Mouse (Mus musculus) kidney, embryonic 16.5 days (tissue): ENCODE measurements around the gene Npr1. TPM values are rescaled to one million over a fixed set of nuclear protein-coding genes. Genes with fewer than 3 reads are reported as not detected.
A peak's percentile ranks its signal among the peaks of the same experiment; 100 is the strongest.

ENCODE experiments used
- ATAC-seq: fragments of 200-750 bp; cut with Nextera tagmentation; 2 replicates; pipeline ENCODE4 v1.8.0; 2017; ENCODE audit warnings: moderate TSS enrichment; ENCODE audit not compliant: low FRiP score, low TSS enrichment
- H3K27ac ChIP-seq: fragments of 300-500 bp; sonication (generic); 2 replicates; pipeline ENCODE4 v1.5.1; 2014; ENCODE audit warnings: low read length
- H3K27me3 ChIP-seq: fragments of 300-500 bp; sonication (generic); 2 replicates; pipeline ENCODE4 v1.6.1; 2014; ENCODE audit warnings: low read length, control low read depth, mixed read lengths; ENCODE audit not compliant: insufficient read depth
- H3K36me3 ChIP-seq: fragments of 300-500 bp; sonication (generic); 2 replicates; pipeline ENCODE4 v1.6.1; 2014; ENCODE audit warnings: low read length, control low read depth, mixed read lengths; ENCODE audit not compliant: insufficient read depth
- H3K4me1 ChIP-seq: fragments of 300-500 bp; sonication (generic); 2 replicates; pipeline ENCODE4 v1.6.1; 2014; ENCODE audit warnings: low read length, control low read depth, mixed read lengths; ENCODE audit not compliant: insufficient read depth
- H3K4me2 ChIP-seq: fragments of 300-500 bp; sonication (generic); replicated peaks from 2 replicates; pipeline ENCODE4 v1.6.1; 2014; ENCODE audit warnings: low read depth, low read length
- H3K4me3 ChIP-seq: fragments of 300-500 bp; sonication (generic); 2 replicates; pipeline ENCODE4 v1.5.1; 2014; ENCODE audit warnings: mild to moderate bottlenecking, low read length
- H3K9ac ChIP-seq: fragments of 300-500 bp; sonication (generic); replicated peaks from 2 replicates; pipeline ENCODE4 v1.6.1; 2014; ENCODE audit warnings: low read length
- H3K9me3 ChIP-seq: fragments of 300-500 bp; sonication (generic); 2 replicates; pipeline ENCODE4 v1.6.1; 2016; ENCODE audit warnings: low read length, control low read depth
- WGBS: fragments of 180-500 bp; shearing (Covaris S2); extraction: QIAGEN DNeasy Blood & Tissue Kit; methylation state at CpG from one replicate; pipeline ENCODE4 v1.1.7; 2014; 5-methylcytosine and 5-hydroxymethylcytosine counted together
- polyA plus RNA-seq: library from polyadenylated mRNA; unstranded; fragments of >200 nt; fragmentation: Nextera tagmentation; extraction: Ambion mirVana; gene quantifications from 2 replicates; pipeline ENCODE4 v1.2.1, GENCODE M21; 2015

Npr1 gene
- polyA plus RNA-seq, 1 experiment from 2014 or later = 20.0 TPM

DNA sequence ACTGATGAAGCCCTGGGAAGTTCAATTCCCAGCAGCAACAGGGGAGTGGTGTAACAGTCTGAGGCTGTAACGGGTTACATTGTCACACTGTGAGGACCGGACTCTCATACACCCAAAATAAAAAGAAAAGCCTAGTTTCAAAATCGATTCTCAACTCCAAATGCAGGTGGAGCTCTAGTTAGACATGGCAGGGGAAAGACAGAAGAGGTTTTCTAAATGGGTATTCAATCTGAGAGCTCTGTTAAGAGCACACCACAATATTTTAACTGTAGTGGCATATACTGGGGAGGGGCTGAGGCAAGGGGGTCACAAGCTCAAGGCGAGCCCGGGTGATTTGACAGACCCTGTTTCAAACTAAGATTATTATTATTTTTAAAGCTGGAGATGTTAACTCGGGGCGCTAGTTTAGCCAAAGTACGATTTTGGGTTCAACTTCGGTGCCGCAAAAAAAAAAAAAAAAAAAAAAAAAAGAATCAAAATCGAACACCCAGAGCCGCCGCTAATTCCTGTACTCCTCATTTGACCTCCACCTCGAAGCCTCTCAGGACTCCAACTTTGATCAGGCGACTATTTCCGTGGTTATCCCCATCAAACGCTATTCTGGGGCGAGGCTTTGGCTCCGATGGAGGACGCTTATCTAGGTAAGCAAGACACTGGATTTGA, 42.8 kb upstream of the Npr1 start:
- Histone ChIP-seq H3K4me3 (peak overlapping the region; percentile 98), H3K9me3 (no peaks in the 10 kb centered on the region), H3K9ac (peak overlapping the region; percentile 100), H3K4me1 (peaks cover 15% of the 10 kb centered on the region), H3K27me3 (no peaks in the 10 kb centered on the region), H3K27ac (peak overlapping the region; percentile 98), H3K36me3 (peaks cover 34% of the 10 kb centered on the region), H3K4me2 (peak overlapping the region; percentile 74)
- no peak for ATAC-seq
- 2% methylated on average over 20 of the region's 20 CpGs for WGBS

DNA sequence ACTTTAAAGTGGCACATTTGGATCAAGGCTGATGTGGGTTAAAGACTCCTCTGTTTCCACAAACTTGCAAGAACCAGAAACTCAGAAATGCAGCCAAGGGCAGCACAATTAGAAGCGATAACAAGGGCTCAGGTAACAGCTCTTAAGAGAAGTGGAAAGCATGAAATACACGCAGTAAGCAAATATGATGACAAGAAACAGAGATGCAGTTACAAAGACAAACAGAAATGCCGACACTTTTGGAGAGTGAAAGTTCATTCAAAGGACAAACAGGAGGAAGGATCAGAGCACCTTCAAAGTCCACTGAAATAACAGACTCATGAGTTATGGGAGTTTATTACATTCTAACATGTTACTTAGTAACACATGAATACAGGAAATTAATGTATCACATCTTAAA, 40.7 kb upstream of the Npr1 start:
- H3K9me3 ChIP-seq = no peaks in the 10 kb centered on the region
- no peak overlapping the region for H3K4me3 ChIP-seq
- H3K27ac ChIP-seq = no peak overlapping the region
- H3K4me1 ChIP-seq = peaks cover 13% of the 10 kb centered on the region
- H3K27me3 ChIP-seq = no peaks in the 10 kb centered on the region
- no peak for ATAC-seq
- H3K4me2 ChIP-seq = no peak overlapping the region
- peaks cover 53% of the 10 kb centered on the region for H3K36me3 ChIP-seq
- no peak overlapping the region for H3K9ac ChIP-seq
- WGBS = 71% methylated on average over 3 of the region's 3 CpGs

DNA sequence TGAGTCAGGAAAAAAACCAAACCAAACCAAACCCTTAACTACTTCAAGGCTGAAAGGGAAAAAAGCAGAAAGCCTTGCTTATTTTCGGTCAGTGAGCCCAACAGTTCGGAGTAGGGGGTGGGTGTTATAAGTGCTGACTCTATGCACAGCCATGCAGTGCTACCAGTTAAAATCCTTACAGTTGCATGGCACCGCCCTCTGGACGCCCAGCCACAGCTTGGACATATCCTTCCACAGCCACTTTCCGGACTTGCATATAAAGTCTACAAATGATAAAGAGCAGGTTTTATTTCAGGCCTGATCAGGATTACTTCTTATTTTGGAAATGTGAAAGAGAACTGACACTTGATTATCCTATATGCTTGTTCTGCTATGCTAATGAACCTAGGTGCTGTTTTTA, 39.5 kb upstream of the Npr1 start:
- no peak for ATAC-seq
- peaks cover 13% of the 10 kb centered on the region for H3K4me1 ChIP-seq
- no peak overlapping the region for H3K4me3 ChIP-seq
- WGBS = 86% methylated on average over 5 of the region's 5 CpGs
- H3K36me3 ChIP-seq = peaks cover 54% of the 10 kb centered on the region
- no peaks in the 10 kb centered on the region for H3K9me3 ChIP-seq
- H3K27me3 ChIP-seq = no peaks in the 10 kb centered on the region
- H3K9ac ChIP-seq = no peak overlapping the region
- no peak overlapping the region for H3K27ac ChIP-seq
- no peak overlapping the region for H3K4me2 ChIP-seq

DNA sequence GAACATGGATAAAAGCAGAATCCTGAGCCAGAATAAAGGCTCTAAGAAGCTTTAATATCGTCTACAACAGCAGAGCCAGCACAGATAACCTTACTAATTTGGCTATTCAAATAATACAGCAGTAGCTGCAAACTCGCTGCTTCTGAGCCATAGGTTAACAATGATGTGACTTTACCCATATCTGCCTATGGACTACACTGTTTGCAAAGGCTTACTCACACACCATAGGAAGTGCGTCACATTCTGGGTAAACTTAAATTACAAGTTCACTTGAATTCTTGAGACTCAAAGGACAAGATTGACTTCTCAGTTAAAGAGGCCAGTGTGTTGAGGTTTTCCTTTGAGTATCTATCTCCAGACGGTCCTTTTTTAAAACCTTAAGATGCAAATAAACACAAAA, 37.8 kb upstream of the Npr1 start:
- Histone ChIP-seq H3K9me3 (no peaks in the 10 kb centered on the region), H3K4me1 (peaks cover 13% of the 10 kb centered on the region), H3K4me2 (no peak overlapping the region), H3K27me3 (no peaks in the 10 kb centered on the region), H3K27ac (no peak overlapping the region), H3K4me3 (no peak overlapping the region), H3K36me3 (peaks cover 63% of the 10 kb centered on the region), H3K9ac (no peak overlapping the region)
- WGBS = 89% methylated on average over 4 of the region's 4 CpGs
- no peak for ATAC-seq

DNA sequence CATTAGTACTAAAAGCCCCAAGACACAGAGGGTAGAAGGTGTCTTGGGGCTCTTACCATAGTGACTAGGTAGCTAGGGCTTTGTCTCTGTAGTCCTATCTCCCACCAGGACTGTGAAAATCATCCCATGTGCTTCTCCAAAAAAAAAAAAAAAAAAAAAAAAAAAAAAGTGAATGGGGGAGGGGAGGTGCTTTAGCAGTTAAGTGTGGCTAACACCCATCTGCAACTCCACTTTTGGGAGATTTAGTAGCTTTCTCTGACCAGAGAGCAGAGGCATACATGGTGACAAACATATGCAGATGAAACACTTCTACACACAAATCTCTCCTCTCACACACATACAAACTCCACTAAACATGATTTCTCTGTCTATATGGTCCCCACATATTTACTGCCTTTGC, 31.9 kb upstream of the Npr1 start:
- no peak overlapping the region for H3K27ac ChIP-seq
- H3K27me3 ChIP-seq = no peaks in the 10 kb centered on the region
- no peaks in the 10 kb centered on the region for H3K4me1 ChIP-seq
- H3K9me3 ChIP-seq = no peaks in the 10 kb centered on the region
- H3K36me3 ChIP-seq = peaks cover 46% of the 10 kb centered on the region
- no peak for ATAC-seq
- no peak overlapping the region for H3K9ac ChIP-seq
- H3K4me2 ChIP-seq = no peak overlapping the region
- no peak overlapping the region for H3K4me3 ChIP-seq

DNA sequence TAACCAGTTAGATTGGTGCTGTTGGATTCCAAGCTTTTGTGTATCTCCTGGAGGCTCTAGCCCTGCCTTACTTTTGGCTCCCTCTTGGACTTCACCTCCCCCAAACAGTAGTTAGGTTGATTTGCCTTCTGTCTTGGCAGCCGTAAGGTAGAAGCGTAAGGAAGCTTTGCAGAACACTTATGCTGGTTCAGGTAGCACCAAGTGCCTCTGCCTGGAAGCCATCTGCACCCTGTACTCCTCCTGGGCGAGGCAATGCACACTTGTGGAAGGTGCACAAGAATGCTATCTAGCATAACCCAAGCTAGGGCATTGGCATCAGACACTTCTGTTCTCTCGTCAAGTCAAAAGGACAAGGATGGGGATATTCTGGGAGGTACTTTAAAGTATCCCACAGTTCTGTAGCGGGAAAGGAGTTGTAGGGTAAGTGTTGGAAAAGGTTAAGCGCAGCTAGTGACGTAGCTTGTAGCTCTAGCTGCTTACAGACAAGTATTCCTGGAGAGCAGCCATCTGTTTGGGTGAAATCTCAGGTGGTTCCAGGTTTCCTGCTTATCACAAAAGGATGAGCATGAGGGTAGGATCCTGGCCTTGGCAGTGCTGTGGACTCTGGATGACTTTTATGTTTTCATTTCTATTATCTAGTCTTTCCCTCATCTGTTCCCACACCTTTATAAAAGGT, 30.3 kb upstream of the Npr1 start:
- no peak overlapping the region for H3K9ac ChIP-seq
- WGBS = 91% methylated on average over 7 of the region's 7 CpGs
- H3K4me3 ChIP-seq = no peak overlapping the region
- no peaks in the 10 kb centered on the region for H3K9me3 ChIP-seq
- no peaks in the 10 kb centered on the region for H3K4me1 ChIP-seq
- H3K4me2 ChIP-seq = no peak overlapping the region
- no peak for ATAC-seq
- no peaks in the 10 kb centered on the region for H3K27me3 ChIP-seq
- H3K36me3 ChIP-seq = peaks cover 31% of the 10 kb centered on the region
- H3K27ac ChIP-seq = no peak overlapping the region

DNA sequence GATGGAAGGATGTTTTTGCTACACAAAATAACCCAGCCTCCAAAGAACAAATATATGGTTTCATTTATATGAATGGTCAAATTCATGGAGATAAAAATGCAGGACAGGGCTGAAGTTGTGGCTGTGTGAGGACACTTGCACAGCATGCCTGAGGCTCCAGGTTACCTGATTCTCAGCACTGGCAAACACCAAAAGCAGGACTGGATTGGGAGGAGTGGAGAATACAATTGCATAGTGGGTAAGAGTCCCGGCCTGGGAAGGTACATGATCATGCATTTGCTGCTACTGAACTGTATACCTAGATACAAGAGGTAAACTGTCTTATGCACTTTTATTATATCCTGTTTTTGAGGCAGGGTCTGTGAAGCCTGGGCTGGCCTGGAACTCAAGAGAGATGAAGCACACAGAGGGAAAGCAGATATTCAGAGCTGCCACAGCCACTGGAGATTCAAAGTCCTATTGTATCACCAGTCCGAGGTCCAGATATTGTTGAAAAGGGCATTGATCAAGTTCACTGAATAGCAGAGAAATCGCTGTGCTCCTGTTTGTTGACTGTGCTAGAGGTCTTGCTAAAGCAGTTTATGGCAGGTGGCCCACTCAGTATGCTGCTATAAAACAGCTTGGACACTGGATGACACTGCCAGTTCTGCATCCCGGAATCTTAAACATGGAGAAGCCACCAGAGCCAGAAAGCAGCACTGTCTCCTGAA, 28.3 kb upstream of the Npr1 start:
- Histone ChIP-seq H3K9me3 (no peaks in the 10 kb centered on the region), H3K36me3 (peaks cover 24% of the 10 kb centered on the region), H3K4me1 (peaks cover 6% of the 10 kb centered on the region), H3K27ac (no peak overlapping the region), H3K4me2 (no peak overlapping the region), H3K27me3 (no peaks in the 10 kb centered on the region), H3K4me3 (no peak overlapping the region), H3K9ac (no peak overlapping the region)
- WGBS = 61% methylated on average over 4 of the region's 4 CpGs
- no peak for ATAC-seq

DNA sequence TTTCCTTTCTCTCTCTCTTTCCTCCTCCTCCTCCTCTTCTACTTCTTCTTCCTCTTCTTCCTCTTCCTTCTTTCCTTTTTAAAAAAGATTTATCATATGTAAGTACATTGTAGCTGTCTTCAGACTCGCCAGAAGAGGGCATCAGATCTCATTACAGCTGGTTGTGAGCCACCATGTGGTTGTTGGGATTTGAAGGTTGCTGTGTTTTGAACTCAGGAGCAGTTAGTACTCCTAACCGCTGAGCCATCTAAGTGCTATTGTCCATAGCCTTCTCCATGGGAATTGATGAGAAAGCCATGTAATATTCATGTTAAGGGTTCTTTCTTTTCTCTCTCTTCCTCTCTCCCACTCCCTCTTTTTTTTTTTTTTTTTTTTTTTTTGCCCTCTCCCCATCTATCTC, 25.7 kb upstream of the Npr1 start:
- Histone ChIP-seq H3K36me3 (peaks cover 25% of the 10 kb centered on the region), H3K4me2 (no peak overlapping the region), H3K4me3 (no peak overlapping the region), H3K9me3 (no peaks in the 10 kb centered on the region), H3K4me1 (peaks cover 6% of the 10 kb centered on the region), H3K27me3 (no peaks in the 10 kb centered on the region), H3K27ac (no peak overlapping the region), H3K9ac (no peak overlapping the region)
- no peak for ATAC-seq
- WGBS = 41% methylated on average over 2 of the region's 2 CpGs

DNA sequence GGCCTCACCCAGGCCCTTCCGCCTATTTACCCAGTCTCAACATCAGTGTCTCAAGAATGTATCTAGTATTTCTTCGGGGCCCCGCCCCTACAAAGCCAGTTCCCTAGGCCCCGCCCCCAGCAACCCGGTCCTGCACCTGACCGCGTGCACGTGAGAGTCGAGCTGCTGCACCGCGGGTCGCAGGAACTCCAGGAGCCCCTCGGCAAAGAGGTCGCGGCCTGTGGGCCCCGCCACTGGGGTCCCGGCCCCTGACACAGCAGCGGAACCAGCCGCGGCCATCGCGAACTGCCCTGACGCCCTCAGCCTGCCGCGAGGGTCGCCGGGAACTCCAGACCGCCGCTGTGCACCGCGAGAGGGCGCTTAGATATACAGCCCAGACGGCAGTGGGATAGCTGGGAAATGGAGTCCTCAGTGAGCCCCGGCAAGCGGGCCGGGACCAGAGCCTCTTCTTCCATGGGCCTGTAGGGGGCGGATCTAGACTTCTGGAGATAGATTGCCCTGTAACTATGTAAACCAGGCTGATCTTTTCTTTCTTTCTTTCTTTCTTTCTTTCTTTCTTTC, 25.1 kb upstream of the Npr1 start, which contains the start of gene Snapin:
Gene Snapin, minus strand, starts transcription at position 338 of the 561 bp plus-strand sequence.
- H3K36me3 ChIP-seq = peaks cover 31% of the 10 kb centered on the region
- no peaks in the 10 kb centered on the region for H3K9me3 ChIP-seq
- H3K4me3 ChIP-seq = peak within 1 kb of the TSS; percentile 91
- H3K4me2 ChIP-seq = peak within 1 kb of the TSS; percentile 69
- peak; percentile 97 for ATAC-seq
- H3K9ac ChIP-seq = peak within 1 kb of the TSS; percentile 86
- H3K27ac ChIP-seq = peak within 1 kb of the TSS; percentile 77
- H3K27me3 ChIP-seq = no peaks in the 10 kb centered on the region
- H3K4me1 ChIP-seq = peaks cover 6% of the 10 kb centered on the region
- under 1% methylated on average over 37 of the region's 37 CpGs for WGBS
